Mouse (Mus musculus): ENCODE measurements at regions not wholly inside any gene's neighbourhood (a gene's known extent, or its start where the extent isn't known, plus 50 kb on each side); places are given as distances from the start of the nearest gene placed in this dataset.

DNA sequence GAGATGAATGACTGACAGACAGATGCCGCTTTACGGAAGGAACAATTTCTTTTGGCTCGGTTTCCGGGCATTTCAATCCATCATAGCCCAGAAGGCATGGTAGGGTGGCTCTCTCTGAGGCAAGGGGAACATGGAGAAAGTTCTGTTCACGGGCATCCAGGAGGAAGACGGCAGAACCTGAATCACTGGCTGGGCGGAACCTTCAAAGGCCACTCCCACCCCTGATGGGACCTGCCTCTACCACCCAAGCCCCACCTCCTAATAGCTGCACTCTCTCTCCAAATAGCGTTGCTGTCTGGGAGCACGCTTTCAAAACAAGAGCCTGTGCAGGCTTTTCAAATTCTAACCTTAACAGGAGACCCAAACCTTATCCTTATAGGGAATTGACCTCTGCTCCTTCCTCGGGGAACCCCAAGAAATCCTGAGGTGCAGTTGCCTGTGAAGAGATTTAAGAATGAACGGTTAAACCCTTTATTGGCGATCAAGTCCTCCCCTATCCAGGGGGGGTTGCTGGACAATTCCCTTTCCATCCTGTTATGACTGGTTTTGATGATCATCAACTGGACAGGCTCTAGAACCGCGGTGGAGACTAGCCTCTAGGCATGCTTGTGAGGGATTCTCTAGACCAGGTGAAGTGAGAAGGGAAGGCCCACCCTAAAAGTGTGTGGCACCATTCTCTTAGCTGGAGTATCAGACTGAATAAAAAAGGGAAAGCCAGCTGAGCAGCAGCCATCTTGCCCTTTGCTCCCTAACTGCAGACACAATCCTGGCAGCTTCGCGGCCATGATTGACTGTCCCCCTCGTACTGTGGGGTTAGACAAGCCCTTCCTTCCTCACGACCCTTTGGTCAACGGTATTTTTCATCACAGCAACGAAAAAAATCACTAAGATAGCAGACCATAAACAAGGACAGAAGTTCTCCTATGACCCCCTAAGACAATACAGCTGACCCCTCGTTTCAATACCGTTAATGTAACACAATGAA is 184.5 kb upstream of the Dyrk2 start:
- DNase-seq (ENCODE audit: low spot score), result no peak

GRCm38 (mm10) chr10:119052441-119053041 is 182.5 kb upstream of the Dyrk2 start:
- no peak for DNase-seq (ENCODE audit: low spot score)

DNA sequence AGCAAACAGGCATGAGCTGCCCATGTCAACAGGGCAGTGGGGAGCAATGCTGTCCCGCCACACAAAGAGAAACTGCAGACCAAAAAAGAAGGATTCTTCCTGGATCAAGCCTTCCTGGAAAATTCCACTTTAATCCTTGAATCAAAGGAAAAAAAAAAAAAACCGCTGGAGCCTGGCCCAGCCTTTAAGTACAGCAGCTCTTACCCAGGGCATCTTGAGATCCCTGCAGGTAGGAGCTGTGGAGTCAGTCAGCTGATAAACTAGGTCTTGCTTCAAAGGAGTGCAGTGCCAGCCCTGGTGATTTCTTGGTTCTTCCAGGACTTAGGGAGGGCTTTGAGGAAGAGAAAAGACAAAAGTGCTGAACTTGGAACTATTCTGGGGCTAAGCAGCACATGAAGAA is 181.6 kb upstream of the Dyrk2 start:
- DNase-seq (ENCODE audit: low spot score), result no peak

DNA sequence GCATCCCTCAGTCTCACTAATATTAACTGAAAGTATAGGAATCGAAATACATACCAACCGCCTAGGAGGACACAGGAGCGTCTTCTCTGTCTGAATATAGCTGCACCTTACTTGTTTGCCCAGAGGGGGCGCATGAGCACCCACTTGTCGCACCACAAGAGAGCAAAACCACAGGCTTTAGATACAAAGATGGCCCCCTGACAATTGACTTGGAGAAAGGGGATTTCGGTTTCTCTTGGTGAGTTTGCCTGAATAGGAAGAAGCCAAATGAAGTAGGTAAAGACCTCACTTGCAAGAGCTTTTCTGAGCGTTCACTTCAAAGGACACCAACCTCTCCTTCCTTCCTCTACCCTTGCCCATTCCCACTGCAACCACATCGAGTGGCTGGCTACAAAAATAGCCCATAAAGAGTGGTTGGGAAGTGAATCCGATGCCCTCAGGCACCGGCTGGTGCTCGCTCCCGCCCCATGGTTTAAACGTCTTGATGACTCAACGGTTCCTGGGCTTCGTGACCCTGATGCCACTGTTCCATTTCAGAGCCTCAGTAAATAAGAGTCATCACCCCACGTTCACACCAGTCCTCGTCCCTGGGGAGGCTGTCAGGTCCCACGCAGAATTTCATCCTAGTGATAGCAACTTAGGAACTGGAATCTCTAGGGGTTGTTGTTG is 180.1 kb upstream of the Dyrk2 start:
- DNase-seq (ENCODE audit: low spot score), result no peak

- no peak for DNase-seq (ENCODE audit: low spot score)
Observed at GRCm38 (mm10) chr10:119048643-119049420, 178.8 kb upstream of the Dyrk2 start.

DNA sequence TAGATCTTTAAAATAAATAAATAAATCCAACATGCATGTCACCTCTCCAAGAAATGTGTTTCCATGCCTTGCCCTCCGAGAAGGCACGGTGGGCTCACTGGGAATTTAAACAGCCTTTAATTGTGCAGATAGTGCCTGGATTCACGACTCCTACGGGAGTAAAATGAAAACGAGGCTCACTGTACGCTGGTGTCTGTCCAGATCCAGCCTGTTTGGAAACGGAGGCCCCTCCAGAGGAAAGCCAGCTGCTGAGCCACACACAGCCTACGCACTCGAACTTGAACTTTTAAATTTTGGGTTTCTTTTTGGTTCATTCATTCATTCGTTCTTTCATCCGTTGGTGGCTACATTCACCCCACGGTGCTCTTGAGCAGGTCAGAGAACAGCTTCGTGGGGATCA is 175.1 kb upstream of the Dyrk2 start:
- DNase-seq (ENCODE audit: low spot score), result no peak

- DNase-seq (ENCODE audit: low spot score), result no peak
Observed at GRCm38 (mm10) chr10:119043069-119043468, 173.1 kb upstream of the Dyrk2 start.

DNA sequence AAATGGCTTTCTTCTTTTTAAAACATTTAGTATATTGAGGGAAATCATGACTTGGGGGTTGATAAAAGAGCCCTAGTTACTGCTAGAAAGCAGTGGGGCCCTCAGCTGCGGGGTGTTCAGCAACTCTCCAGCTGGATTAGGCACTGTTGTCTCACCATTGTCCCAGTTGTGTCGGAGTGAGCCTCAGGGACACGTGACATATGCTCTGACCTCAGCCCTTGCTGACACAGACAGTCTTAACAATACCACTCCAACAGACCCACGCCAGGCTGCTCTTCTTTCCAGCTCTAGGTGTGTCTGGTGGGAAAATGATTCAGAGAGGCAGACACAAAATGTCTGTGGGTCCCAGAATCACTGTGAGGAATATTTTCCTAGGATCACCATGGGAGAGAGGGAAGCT is 170.2 kb upstream of the Dyrk2 start:
- DNase-seq (ENCODE audit: low spot score), result no peak

DNA sequence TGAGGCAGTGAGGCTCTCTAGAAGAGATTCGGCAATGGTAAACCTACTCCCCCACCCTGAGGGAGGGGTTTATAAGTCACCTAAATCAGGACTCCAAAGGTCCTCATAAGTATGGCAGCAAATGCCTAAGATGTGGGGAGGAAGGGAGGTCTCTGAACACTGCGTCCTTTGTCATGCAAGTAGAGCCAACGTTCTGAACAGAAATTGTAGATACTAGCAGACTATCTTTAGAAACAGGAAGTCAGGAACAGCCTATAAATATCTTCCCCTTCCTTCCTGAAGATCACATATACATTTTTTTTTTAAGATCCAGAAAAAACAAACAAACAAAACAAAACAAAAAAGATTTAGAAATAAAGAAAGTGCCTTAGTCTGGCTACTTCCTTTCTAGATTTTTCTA is 169.7 kb upstream of the Dyrk2 start:
- no peak for DNase-seq (ENCODE audit: low spot score)

- no peak for DNase-seq (ENCODE audit: low spot score)
Observed at GRCm38 (mm10) chr10:119038991-119039390, 169.0 kb upstream of the Dyrk2 start.

DNA sequence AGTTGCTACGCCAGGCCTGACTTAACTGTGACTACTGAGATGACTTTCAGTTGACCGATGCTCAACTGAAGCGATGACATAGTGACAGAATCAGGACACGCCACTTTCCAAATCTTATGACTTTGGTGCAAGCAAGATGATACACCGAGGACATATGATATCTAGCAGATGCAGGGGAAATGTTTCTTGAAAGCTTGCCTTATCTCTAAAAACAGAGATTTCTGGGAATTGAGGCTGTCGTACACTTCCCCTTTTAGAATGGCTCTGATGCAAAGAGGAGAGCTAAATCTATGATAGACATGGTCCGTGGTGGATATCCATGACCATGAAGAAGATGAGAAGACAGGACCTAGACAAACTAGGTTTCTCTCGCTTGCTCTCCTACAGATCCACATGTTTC is 167.8 kb upstream of the Dyrk2 start:
- no peak for DNase-seq (ENCODE audit: low spot score)

DNA sequence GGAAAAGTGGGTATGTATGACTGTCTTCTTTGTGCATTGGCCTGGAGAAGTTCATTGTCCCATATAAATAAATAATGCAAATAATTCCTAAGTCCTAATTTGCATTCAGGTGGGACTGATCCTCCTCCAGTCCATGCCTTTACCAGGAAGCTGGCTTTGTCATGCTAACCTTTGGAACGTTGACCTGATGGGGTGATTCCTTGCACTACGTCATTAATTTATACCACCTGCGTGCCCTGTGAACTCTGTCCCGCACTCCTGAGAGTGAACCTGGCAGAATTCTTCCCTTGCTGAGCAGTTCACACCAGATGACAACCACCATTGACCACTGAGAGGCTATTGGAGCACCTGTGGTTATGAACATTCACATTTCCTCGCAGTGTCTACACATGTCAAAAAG is 165.9 kb upstream of the Dyrk2 start:
- DNase-seq (ENCODE audit: low spot score), result no peak

- DNase-seq (ENCODE audit: low spot score), result no peak
Observed at GRCm38 (mm10) chr10:119034396-119034795, 164.4 kb upstream of the Dyrk2 start.

- DNase-seq (ENCODE audit: low spot score), result no peak
Observed at GRCm38 (mm10) chr10:119031282-119032275, 161.6 kb upstream of the Dyrk2 start.

DNA sequence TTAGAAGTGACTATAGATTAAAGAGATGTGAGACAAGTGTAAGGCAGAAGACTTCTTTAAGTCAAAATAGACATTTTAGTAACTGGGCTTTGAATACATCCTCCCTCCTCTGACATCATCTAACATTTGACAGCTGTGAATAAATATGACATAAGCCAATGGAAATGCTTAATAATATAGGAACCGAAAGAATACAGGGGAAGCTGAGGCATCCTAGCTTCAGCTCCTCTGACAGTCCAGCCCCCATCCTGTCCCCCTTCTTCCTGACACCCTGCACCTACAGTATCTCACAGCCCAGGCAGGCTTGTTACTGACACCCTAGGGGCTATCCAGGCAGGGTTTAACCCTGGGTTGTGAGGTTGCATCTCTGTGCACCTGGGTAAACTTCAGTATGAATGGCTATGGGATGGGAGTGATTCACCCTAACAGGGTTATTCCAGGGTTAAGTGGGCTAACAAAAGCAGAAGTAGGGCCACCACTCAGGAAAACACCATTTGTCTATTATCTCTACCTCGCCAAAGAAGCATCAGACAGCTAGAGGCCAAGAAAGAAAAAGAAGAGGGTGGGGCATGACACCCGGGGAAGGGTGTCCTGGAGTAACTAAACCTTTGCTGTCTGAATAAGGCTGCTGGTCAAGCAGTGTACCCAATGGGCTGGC is 158.6 kb upstream of the Dyrk2 start:
- no peak for DNase-seq (ENCODE audit: low spot score)

GRCm38 (mm10) chr10:119027241-119027901 is 157.4 kb upstream of the Dyrk2 start:
- no peak for DNase-seq (ENCODE audit: low spot score)

DNA sequence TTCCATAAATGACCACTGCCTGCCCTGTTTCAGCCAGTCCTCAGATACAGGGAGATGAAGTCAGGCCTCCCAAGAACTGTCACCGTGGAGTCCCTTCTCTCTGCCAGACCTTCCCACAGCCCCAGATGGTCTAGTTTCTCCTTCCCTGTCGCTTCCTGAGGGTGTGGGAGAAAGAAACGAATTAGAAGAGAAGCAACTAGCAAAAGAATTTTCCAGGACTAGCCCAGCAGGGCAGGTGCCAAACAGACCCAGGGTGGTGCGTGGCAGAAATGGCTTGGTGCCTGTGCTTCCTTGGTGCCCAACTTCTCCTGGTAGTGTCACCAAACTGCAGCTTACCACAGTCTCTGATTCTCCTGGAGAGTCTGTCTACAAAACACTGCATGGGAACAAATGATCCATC is 156.3 kb upstream of the Dyrk2 start:
- no peak for DNase-seq (ENCODE audit: low spot score)

GRCm38 (mm10) chr10:119024425-119024824 is 154.4 kb upstream of the Dyrk2 start:
- DNase-seq (ENCODE audit: low spot score), result no peak

- no peak for DNase-seq (ENCODE audit: low spot score)
Observed at GRCm38 (mm10) chr10:119019082-119019481, 149.1 kb upstream of the Dyrk2 start.

DNA sequence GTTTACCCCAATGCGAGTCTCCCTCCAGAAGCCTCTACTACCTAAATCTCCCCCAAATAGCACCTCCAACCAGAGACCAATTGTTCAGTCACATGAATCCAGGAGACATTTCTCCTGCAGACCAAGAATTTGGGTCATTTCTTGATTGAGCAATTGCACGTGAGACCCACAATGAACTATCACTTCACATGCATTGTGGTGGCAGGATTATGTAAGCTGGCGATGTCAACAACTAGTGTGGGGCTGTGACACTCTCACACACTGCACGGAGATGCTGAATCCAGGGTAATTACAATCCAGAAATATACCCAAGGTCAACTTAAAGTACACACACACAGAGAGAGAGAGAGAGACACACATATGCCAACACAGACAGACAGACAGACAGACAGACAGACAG is 148.5 kb upstream of the Dyrk2 start:
- no peak for DNase-seq (ENCODE audit: low spot score)

All from ovary, postnatal 10 days (tissue).